Mouse (Mus musculus): ENCODE results near the gene Utrn.

GRCm38 (mm10) chr10:12724247-12725001, 144.7 kb downstream of the Utrn start:
- no peak for TF ChIP-seq EP300 (IDR thresholded peaks at IDR 0.05)
- no peak for TF ChIP-seq CTCF (IDR thresholded peaks at IDR 0.05)

Measured in lung, postnatal 0 days (tissue).